Mouse (Mus musculus): ENCODE measurements around the gene Gmnc. TPM values are rescaled to one million over a fixed set of nuclear protein-coding genes. Genes with fewer than 3 reads are reported as not detected.

The Gmnc gene
- total RNA-seq, 1 experiment = 0.36 TPM

DNA sequence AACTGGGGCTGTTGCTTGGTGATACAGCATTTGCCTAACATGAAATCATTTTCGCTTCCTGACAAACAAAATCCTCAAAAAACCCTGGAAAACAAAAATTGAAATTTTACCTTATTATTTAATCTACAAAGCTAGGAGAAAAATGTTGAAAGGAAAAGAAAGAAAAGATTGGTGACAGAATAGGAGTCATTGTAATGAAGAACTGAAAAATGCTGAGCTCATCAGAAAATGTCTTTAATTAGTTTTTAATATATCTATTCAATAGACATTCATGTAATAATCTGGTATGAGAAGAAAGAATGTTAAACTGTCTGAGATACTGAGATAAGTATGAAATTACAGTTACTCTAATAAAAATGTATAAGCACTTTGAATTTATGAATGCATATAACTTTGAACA lies 3.3 kb downstream of the Gmnc start:
- Histone ChIP-seq H3K4me1 (ENCODE audit: control insufficient read depth in 2 of 2, insufficient read depth in 2 of 2, low read length in 2 of 2, poor library complexity in 1 of 2) (no peaks in the 10 kb centered on the region), H3K27ac (ENCODE audit: insufficient read depth, low read depth, low read length, poor library complexity, severe bottlenecking) (no peak overlapping the region), H3K9me3 (ENCODE audit: control insufficient read depth, insufficient read depth, low read depth, low read length) (no peaks in the 10 kb centered on the region), H3K36me3 (ENCODE audit: control insufficient read depth, insufficient read depth, low read length, poor library complexity, severe bottlenecking) (no peaks in the 10 kb centered on the region), H3K9ac (ENCODE audit: insufficient read depth, low read depth, low read length, poor library complexity, severe bottlenecking) (no peak overlapping the region), H3K4me3 (ENCODE audit: insufficient read depth in 1 of 2, low read depth in 1 of 2, low read length in 2 of 2, poor library complexity in 1 of 2, severe bottlenecking in 1 of 2) (no peak overlapping the region)
- DNase-seq (ENCODE audit: low read depth, low spot score) = no peak
- in situ Hi-C loops (cut with MboI; ENCODE audit: low sequenced_read_pairs in 2 of 2, unreplicated experiment in 2 of 2) = loop anchor here in 1 of 2 experiments (25.0 kb wide), 1 partner anchor 474 kb away; no protein-coding TSS in a partner anchor
- TF ChIP-seq CHD2 (IDR thresholded peaks at IDR 0.05; ENCODE audit: low read depth, low read length) (no peak), MAFK (IDR thresholded peaks at IDR 0.05; ENCODE audit: insufficient read depth, low read depth, low read length) (peak; percentile 90)

DNA sequence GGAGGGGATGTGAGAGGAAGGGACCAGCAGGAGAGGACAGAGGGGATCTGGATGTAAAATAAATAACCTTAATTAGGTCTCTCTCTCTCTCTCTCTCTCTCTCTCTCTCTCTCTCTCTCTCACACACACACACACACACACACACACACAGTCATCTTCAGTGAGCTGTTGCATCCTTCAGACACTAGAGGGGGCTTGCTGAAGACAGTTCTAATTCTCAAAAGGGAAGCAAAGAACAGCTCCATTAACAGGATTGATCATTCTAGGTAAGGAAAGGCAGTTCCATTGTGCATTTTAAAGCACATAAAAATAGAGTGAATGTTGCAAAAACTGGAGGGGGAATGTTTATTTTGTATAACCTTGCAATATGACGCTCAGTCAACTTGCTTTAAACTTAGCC lies 5.7 kb downstream of the Gmnc start:
- Histone ChIP-seq H3K4me1 (ENCODE audit: control insufficient read depth in 2 of 2, insufficient read depth in 2 of 2, low read length in 2 of 2, poor library complexity in 1 of 2) (no peaks in the 10 kb centered on the region), H3K9ac (ENCODE audit: insufficient read depth, low read depth, low read length, poor library complexity, severe bottlenecking) (no peak overlapping the region), H3K36me3 (ENCODE audit: control insufficient read depth, insufficient read depth, low read length, poor library complexity, severe bottlenecking) (no peaks in the 10 kb centered on the region), H3K27ac (ENCODE audit: insufficient read depth, low read depth, low read length, poor library complexity, severe bottlenecking) (no peak overlapping the region), H3K9me3 (ENCODE audit: control insufficient read depth, insufficient read depth, low read depth, low read length) (no peaks in the 10 kb centered on the region), H3K4me3 (ENCODE audit: insufficient read depth in 1 of 2, low read depth in 1 of 2, low read length in 2 of 2, poor library complexity in 1 of 2, severe bottlenecking in 1 of 2) (no peak overlapping the region)
- TF ChIP-seq HCFC1 (IDR thresholded peaks at IDR 0.05; ENCODE audit: borderline replicate concordance, insufficient read depth, low read length) = no peak
- no peak for TF ChIP-seq ZNF384 (IDR thresholded peaks at IDR 0.05; ENCODE audit: low read depth, low read length)
- no peak for TF ChIP-seq MAFK (IDR thresholded peaks at IDR 0.05; ENCODE audit: insufficient read depth, low read depth, low read length)
- no peak for TF ChIP-seq CHD2 (IDR thresholded peaks at IDR 0.05; ENCODE audit: low read depth, low read length)
- DNase-seq (ENCODE audit: low read depth, low spot score) = no peak
- in situ Hi-C loops (cut with MboI; ENCODE audit: low sequenced_read_pairs in 2 of 2, unreplicated experiment in 2 of 2) = loop anchor here in 1 of 2 experiments (25.0 kb wide), 1 partner anchor 477 kb away; no protein-coding TSS in a partner anchor

DNA sequence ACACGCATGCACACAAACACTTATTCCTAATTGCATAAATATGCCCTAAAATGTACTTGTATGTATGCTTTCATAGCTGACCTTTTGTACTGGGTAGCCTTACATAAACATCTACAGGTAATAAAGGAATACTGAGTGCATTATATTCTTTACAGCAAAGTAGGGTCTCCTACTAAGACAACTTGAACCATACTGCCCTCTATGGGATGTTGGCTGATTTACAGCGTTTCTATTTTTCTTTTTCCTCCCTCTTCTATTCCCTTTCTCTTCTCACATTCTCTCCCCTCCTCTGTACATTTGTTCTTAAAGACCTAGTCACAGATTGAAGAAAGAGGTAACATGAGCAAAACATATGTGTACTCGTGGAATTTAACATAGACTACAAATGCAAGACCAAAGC lies 9.3 kb downstream of the Gmnc start:
- no peaks in the 10 kb centered on the region for H3K36me3 ChIP-seq (ENCODE audit: control insufficient read depth, insufficient read depth, low read length, poor library complexity, severe bottlenecking)
- DNase-seq (ENCODE audit: low read depth, low spot score) = no peak
- in situ Hi-C loops (cut with MboI; ENCODE audit: low sequenced_read_pairs in 2 of 2, unreplicated experiment in 2 of 2) = loop anchor here in 1 of 2 experiments (25.0 kb wide), 1 partner anchor 480 kb away; no protein-coding TSS in a partner anchor
- H3K4me1 ChIP-seq (ENCODE audit: control insufficient read depth in 2 of 2, insufficient read depth in 2 of 2, low read length in 2 of 2, poor library complexity in 1 of 2) = no peaks in the 10 kb centered on the region
- no peak overlapping the region for H3K9ac ChIP-seq (ENCODE audit: insufficient read depth, low read depth, low read length, poor library complexity, severe bottlenecking)
- no peak overlapping the region for H3K27ac ChIP-seq (ENCODE audit: insufficient read depth, low read depth, low read length, poor library complexity, severe bottlenecking)
- TF ChIP-seq ZC3H11A (IDR thresholded peaks at IDR 0.05; ENCODE audit: borderline replicate concordance, low read depth, low read length) (no peak), ZNF384 (IDR thresholded peaks at IDR 0.05; ENCODE audit: low read depth, low read length) (no peak), CHD2 (IDR thresholded peaks at IDR 0.05; ENCODE audit: low read depth, low read length) (no peak), HCFC1 (IDR thresholded peaks at IDR 0.05; ENCODE audit: borderline replicate concordance, insufficient read depth, low read length) (no peak), MAFK (IDR thresholded peaks at IDR 0.05; ENCODE audit: insufficient read depth, low read depth, low read length) (no peak)
- H3K4me3 ChIP-seq (ENCODE audit: insufficient read depth in 1 of 2, low read depth in 1 of 2, low read length in 2 of 2, poor library complexity in 1 of 2, severe bottlenecking in 1 of 2) = no peak overlapping the region
- H3K9me3 ChIP-seq (ENCODE audit: control insufficient read depth, insufficient read depth, low read depth, low read length) = no peaks in the 10 kb centered on the region

DNA sequence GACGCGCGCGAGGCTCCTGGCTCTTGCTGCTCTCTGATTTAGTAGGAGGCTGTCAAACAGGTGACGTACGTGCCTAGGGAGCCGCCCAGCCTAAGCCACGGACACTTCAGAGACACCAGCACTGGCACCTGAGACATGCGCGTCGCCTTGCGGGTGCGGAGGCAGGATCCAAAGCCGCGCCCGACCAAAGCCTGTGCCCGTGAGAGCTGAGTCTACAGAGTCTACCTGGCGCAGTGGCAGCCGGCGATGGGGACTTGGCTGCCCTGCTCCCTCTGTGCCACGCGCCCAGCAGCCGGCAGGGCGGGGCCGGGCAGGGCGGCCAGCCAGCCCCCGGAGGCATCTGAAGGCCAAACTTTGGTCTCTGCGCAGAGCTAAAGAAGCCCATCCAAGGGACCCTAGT lies 23.5 kb downstream of the Gmnc start:
- Histone ChIP-seq H3K9me3 (ENCODE audit: control insufficient read depth, insufficient read depth, low read depth, low read length) (no peaks in the 10 kb centered on the region), H3K9ac (ENCODE audit: insufficient read depth, low read depth, low read length, poor library complexity, severe bottlenecking) (peak overlapping the region; percentile 33; the same call in 1 of the 2 replicates), H3K4me1 (ENCODE audit: control insufficient read depth in 2 of 2, insufficient read depth in 2 of 2, low read length in 2 of 2, poor library complexity in 1 of 2) (no peaks in the 10 kb centered on the region), H3K4me3 (ENCODE audit: insufficient read depth in 1 of 2, low read depth in 1 of 2, low read length in 2 of 2, poor library complexity in 1 of 2, severe bottlenecking in 1 of 2) (peak overlapping the region; percentile 7 to 60; a peak in 3 of 4 replicates), H3K27ac (ENCODE audit: insufficient read depth, low read depth, low read length, poor library complexity, severe bottlenecking) (no peak overlapping the region), H3K36me3 (ENCODE audit: control insufficient read depth, insufficient read depth, low read length, poor library complexity, severe bottlenecking) (no peaks in the 10 kb centered on the region)
- no peak for DNase-seq (ENCODE audit: low read depth, low spot score)
- in situ Hi-C loops (cut with MboI; ENCODE audit: low sequenced_read_pairs in 2 of 2, unreplicated experiment in 2 of 2) = no loop called here
- TF ChIP-seq ZC3H11A (IDR thresholded peaks at IDR 0.05; ENCODE audit: borderline replicate concordance, low read depth, low read length) (no peak), HCFC1 (IDR thresholded peaks at IDR 0.05; ENCODE audit: borderline replicate concordance, insufficient read depth, low read length) (no peak), ZNF384 (IDR thresholded peaks at IDR 0.05; ENCODE audit: low read depth, low read length) (no peak), CHD2 (IDR thresholded peaks at IDR 0.05; ENCODE audit: low read depth, low read length) (no peak), MAFK (IDR thresholded peaks at IDR 0.05; ENCODE audit: insufficient read depth, low read depth, low read length) (no peak)

DNA sequence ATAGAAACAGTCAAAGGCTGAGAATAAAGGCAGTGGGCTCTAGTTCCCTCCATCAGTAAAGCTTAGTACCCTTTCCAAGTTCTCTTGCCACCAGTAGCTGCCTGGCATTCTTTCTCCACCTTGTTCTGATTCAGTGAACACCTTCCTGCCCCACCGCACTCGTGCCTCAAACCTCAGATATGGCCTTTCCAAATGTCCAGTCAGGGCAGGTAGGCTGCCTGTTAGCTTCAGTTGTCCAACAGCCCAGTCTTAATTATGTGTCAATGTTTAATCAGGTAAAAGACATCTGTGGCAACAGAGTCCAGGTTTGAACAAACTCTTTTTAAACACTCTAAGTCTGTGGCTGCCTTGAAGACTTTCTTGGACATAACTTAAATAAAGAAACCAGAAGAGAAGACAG lies 24.6 kb downstream of the Gmnc start:
- Histone ChIP-seq H3K4me3 (ENCODE audit: insufficient read depth in 1 of 2, low read depth in 1 of 2, low read length in 2 of 2, poor library complexity in 1 of 2, severe bottlenecking in 1 of 2) (no peak overlapping the region), H3K9ac (ENCODE audit: insufficient read depth, low read depth, low read length, poor library complexity, severe bottlenecking) (no peak overlapping the region), H3K4me1 (ENCODE audit: control insufficient read depth in 2 of 2, insufficient read depth in 2 of 2, low read length in 2 of 2, poor library complexity in 1 of 2) (peaks cover 0 to 2% of the 10 kb centered on the region in 2 experiments; a peak in 1 of 4 replicates), H3K36me3 (ENCODE audit: control insufficient read depth, insufficient read depth, low read length, poor library complexity, severe bottlenecking) (no peaks in the 10 kb centered on the region), H3K27ac (ENCODE audit: insufficient read depth, low read depth, low read length, poor library complexity, severe bottlenecking) (no peak overlapping the region), H3K9me3 (ENCODE audit: control insufficient read depth, insufficient read depth, low read depth, low read length) (no peaks in the 10 kb centered on the region)
- TF ChIP-seq ZC3H11A (IDR thresholded peaks at IDR 0.05; ENCODE audit: borderline replicate concordance, low read depth, low read length) (no peak), ZNF384 (IDR thresholded peaks at IDR 0.05; ENCODE audit: low read depth, low read length) (no peak), CHD2 (IDR thresholded peaks at IDR 0.05; ENCODE audit: low read depth, low read length) (no peak), MAFK (IDR thresholded peaks at IDR 0.05; ENCODE audit: insufficient read depth, low read depth, low read length) (no peak), HCFC1 (IDR thresholded peaks at IDR 0.05; ENCODE audit: borderline replicate concordance, insufficient read depth, low read length) (no peak)
- DNase-seq (ENCODE audit: low read depth, low spot score) = no peak
- in situ Hi-C loops (cut with MboI; ENCODE audit: low sequenced_read_pairs in 2 of 2, unreplicated experiment in 2 of 2) = no loop called here

Data from ES-E14 (cell line).